Mouse (Mus musculus) CD4-positive helper T cell, adult 2 months (primary cell): ENCODE results near the gene Cblb.

ENCODE experiments used
- DNase-seq: peaks from one replicate; pipeline ENCODE4 v3.0.0-alpha.2; 2012; ENCODE audit warnings: low read depth, missing footprints, low spot score

The Cblb gene

GRCm38 (mm10) chr16:52194040-52194439, 163.0 kb downstream of the Cblb start:
- DNase-seq, result no peak

- no peak for DNase-seq
Measured at GRCm38 (mm10) chr16:52194866-52195265, 163.8 kb downstream of the Cblb start.

DNA sequence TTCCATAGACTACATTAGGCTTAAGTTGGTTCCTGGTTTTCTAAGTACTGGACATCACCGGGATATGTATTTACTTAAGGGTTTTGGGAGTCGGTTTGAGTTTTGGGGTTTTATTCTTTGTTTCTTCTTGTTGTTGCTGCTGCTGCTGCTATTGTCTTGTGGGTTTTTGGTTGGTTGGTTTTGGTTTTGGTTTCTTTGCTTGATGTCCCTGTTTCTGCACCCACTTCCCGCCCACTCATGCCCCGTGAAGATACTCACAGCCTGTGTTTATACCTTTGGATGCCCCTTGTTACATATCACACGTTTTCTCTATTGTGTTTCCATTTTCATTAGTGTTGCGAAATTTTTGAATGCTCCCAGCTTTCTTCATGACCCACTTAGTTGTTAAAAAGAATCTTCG, 169.1 kb downstream of the Cblb start:
- peak; percentile 80 for DNase-seq

DNA sequence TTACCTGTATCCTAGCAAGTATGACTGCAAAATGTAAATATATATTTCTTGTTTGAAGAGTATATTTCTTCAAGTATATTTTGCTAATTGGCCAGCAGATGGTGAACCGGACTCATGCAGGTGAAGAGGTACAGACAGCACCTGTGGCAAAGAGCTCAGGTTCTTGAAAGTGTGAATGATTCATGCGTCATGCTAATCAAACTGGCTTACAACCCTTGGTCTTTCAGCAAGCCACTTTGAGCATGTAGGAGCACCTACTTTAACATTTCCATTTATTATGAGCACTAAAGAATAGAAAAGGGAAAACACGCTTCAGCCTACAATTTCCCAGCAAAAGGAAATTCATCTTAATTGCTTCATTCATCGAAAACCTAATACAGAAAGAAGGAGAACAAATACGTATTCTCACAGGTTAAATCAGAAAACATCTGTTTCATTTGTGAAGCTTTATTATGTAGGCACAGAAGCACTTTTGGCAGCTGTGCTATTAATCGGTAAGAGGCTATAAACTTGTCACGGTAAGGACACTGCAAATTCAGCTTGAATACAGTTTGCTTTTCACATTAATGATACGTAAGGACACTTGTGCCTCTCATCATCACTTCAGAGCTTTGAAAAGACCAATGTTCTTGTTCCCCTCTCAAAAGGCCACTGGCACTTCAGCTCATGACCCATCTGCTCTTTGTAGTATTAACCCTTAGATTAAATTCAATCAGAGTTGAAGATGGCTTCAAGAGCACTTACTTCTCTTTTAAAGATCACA, 180.0 kb downstream of the Cblb start:
- DNase-seq, result no peak

GRCm38 (mm10) chr16:52219069-52219468, 188.0 kb downstream of the Cblb start:
- peak; percentile 20 for DNase-seq

GRCm38 (mm10) chr16:52222896-52223295, 191.9 kb downstream of the Cblb start:
- no peak for DNase-seq

DNA sequence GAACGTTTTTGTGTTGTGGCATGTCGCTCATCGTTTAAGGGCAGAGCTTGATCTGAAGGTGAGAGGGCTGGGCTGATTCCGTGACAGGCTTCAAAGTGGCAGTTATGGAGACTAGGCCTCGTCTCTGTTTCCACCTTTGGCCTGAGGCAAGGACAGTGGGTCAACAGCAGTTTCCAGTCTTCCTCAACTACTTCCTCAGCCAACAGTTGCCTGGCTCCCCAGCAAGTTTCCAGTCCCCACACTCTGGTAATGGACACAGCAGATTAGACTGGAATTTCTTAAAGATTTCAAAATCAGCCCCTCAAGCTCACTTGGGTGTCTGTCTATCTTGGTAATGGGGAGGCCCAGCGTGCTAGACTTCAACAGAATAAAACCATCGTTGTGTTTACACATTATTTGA, 198.4 kb downstream of the Cblb start:
- DNase-seq, result no peak

GRCm38 (mm10) chr16:52229930-52230329, 198.9 kb downstream of the Cblb start:
- DNase-seq, result peak; percentile 29

DNA sequence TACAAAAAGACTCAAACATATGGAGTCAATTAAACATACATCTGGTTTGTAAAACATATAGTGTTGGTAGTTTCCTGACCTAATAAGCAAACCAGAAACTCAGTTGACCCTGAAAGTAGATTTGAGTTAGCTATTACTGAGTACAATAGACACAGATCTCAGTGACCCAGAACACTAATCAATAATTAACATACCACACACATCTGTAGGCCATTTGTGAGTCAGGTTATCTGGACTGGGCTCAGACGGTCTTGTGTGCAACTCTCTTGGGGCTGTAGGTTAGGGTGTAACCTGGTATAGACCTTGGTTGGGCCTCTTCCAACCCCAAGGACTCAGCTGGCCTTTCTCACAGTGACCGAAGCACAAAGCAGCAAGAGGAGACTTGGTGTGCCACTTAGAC, 211.1 kb downstream of the Cblb start:
- DNase-seq, result no peak

DNA sequence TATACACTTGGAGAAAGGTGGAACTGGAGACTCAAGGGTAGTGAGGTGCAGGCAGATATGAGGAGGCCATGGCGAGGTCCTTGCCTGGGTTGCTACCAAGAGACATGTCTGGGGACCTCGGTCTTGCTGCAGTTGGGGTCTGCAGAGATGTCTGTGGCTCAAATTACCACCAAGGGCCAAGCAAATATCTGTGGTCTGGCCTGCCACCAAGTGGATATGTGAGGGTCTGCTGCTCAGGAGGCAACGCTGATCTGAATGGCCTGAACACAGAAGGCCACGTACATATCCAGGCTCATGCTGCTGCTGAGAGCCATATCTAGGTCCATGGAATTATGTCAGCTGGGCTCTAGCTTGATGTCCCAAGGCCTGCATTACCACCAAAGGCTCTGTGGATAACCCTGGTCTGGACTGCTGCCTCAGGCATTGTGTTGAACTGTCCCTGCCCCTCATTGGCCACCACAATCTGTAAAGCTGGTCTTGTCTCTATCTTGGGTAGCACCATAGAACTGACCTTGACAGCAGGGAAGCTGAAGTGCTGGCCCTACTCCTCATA, 212.5 kb downstream of the Cblb start:
- no peak for DNase-seq

DNA sequence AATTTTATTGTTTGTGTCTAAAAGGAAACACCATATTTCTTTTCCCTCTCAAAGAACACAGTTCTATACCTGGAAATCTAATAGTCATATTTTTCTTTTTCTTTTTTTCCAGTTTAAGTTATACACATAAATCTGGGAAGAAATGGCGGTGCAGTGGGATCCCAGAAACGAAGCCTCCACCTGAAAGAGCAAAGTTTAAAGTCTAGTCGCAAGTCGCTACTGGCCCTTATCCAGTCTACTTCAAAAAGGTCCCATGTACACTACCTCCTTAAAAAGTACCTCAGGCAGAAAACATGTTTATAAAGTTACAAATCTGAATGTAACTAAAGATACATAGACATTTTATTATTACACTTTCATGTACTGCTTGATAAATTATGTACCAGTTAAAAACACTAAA, 219.2 kb downstream of the Cblb start:
- no peak for DNase-seq

GRCm38 (mm10) chr16:52250935-52251334, 219.9 kb downstream of the Cblb start:
- no peak for DNase-seq
